Mouse (Mus musculus): Measurements from ENCODE around the gene Agbl4. TPM values are rescaled to one million over a fixed set of nuclear protein-coding genes. Genes with fewer than 3 reads are reported as not detected.
A peak's percentile ranks its signal among the peaks of the same experiment; 100 is the strongest.

Gene Agbl4
- total RNA-seq, 2 experiments from 2014 or later, result not detected

DNA sequence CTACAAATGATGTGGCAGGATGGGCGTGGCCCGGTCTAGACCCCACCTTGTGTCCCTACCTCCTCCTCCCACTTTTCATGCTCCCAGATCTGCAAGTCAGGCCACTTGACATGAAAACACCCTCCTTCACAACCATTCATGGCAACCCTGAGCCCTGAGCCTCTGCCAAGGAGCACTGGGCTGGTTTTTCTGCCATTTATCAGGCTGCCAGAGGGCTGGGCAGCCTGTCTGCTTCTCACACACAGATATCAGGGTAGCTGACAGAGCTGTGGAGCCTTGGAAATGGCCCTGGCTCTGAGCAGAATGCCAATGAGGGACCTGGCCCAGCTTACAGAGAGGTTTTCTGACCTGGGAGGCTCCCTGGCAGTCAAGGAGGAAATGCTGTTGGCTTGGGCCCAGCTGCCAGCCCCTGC is 1199.8 kb downstream of the Agbl4 start:
- DNase-seq, result peak; percentile 5
- intact Hi-C loops (cut with DNase I; ENCODE audit: low total_unique reads), result no loop called here

DNA sequence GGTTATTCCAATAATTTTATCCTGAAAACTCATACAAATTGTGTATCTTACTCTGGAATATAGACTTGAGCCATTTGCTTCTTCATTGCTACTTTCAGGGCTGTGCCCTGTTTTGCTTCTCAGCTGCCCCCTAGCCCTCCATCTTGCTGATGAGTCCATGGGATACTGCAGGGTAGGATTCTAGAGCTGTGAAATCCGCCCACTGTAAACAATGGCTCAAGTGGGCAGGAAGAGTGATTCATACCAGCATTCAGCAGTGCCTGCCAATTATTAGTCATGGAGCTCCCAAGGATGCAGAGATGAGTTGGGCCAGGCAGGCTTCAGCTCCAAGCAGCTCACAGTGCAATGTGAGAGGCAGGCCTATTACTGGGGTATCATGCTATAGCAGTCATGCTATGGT is 1200.5 kb downstream of the Agbl4 start:
- intact Hi-C loops (cut with DNase I; ENCODE audit: low total_unique reads), result no loop called here
- DNase-seq, result no peak

DNA sequence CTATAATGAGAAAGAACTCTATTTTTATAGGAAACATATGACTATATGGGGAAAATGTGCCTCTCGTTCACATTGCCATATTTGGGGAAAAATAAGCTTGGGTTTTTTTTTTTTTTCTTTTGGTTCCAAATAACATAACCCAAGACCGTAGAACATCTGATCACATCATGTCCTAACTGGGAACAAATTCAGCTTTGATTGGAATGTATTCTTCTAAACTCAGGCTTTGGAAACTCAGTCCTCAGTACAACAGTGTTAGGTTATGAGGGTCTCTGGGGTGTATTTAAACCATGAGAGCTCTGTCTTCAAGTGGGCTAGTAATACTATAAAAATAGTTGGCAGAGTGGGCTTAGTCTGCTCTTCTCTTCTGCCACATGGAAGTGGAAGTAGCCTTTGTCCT is 1205.7 kb downstream of the Agbl4 start:
- no peak for DNase-seq
- intact Hi-C loops (cut with DNase I; ENCODE audit: low total_unique reads), result no loop called here

DNA sequence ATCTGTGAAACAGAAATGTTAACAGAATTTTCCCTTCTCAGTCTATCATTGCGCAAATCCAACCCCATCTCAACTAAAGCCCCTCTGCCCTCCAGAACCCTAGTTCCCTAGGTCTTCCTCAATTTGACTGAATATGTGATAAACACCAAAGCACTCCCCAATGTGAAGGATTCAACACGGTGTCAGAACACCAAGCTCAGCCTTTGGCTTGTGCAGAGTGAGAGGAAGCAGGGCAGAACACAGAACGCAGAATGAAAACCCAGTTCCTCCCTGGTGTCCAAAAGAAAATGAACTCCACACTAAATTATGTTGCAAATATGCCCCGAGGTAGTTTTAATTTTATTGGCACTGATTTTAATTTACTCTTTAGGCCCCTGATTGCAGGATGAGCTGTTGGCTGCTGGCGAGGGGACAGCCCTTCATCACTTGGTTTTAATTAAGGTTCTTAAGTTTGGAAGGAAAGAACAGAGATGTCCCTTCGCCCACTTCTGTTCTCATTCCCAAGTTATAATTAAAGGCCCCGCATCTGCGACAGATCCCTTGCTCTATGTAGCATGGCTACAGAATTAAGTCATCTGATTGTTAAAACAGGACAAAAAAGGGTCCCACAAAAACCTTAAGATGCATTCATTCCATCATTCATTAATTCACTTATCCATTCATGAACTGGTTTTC is 1210.5 kb downstream of the Agbl4 start:
- intact Hi-C loops (cut with DNase I; ENCODE audit: low total_unique reads), result no loop called here
- DNase-seq, result no peak

GRCm38 (mm10) chr4:111621865-111622264 is 1224.4 kb downstream of the Agbl4 start:
- intact Hi-C loops (cut with DNase I; ENCODE audit: low total_unique reads), result loop anchor here (10.0 kb wide), 1 partner anchor 287 kb away; no protein-coding TSS in a partner anchor
- DNase-seq, result no peak

- intact Hi-C loops (cut with DNase I; ENCODE audit: low total_unique reads), result loop anchor here (5.0 to 10.0 kb wide), 2 partner anchors 128 to 290 kb away; no protein-coding TSS in a partner anchor
- no peak for DNase-seq
These were observed 1227.5 kb downstream of the Agbl4 start for GRCm38 (mm10) chr4:111624914-111625313.

DNA sequence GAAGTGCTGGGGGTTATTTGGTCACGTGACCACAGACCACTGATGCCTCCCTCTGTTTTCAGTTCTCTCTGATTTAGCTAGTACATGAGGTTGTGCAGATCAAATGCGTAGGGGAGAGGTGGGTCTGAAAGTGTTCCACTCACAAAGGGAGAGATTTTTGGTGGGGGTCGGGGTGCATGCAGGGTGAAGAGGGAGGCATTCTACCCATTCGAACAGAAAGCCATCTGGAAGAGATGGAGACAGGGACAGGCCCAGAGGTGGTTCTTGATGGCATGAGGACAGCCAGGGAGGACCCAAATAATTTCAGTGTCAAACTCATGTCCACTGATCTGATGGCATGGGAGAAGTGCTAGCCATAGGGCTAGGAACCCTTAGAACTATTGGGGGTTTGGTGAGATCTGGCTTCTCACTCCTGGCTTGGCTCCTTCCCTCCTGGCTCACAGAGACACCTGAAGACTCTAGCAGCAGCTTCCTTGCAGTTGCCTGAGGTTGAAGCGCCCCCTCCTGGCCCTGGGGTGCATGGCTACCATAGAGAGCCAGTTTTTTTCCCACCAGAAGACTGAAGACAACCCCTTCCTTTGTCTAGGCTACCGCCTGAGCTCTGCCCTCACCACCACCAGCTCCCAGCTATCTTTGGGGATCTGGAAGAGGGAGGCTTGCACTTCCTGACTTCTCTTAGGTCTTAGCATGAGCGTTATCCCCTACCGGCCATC is 1228.8 kb downstream of the Agbl4 start:
- intact Hi-C loops (cut with DNase I; ENCODE audit: low total_unique reads), result loop anchor here (5.0 to 10.0 kb wide), 2 partner anchors 129 to 291 kb away; no protein-coding TSS in a partner anchor

GRCm38 (mm10) chr4:111632615-111633014 is 1235.2 kb downstream of the Agbl4 start:
- intact Hi-C loops (cut with DNase I; ENCODE audit: low total_unique reads), result no loop called here
- DNase-seq, result no peak

More for the DNA sequence above, 1228.8 kb downstream of the Agbl4 start:
- peak; percentile 54 for DNase-seq

- DNase-seq, result no peak
- intact Hi-C loops (cut with DNase I; ENCODE audit: low total_unique reads), result no loop called here
These were observed 1238.2 kb downstream of the Agbl4 start for GRCm38 (mm10) chr4:111635538-111636124.

DNA sequence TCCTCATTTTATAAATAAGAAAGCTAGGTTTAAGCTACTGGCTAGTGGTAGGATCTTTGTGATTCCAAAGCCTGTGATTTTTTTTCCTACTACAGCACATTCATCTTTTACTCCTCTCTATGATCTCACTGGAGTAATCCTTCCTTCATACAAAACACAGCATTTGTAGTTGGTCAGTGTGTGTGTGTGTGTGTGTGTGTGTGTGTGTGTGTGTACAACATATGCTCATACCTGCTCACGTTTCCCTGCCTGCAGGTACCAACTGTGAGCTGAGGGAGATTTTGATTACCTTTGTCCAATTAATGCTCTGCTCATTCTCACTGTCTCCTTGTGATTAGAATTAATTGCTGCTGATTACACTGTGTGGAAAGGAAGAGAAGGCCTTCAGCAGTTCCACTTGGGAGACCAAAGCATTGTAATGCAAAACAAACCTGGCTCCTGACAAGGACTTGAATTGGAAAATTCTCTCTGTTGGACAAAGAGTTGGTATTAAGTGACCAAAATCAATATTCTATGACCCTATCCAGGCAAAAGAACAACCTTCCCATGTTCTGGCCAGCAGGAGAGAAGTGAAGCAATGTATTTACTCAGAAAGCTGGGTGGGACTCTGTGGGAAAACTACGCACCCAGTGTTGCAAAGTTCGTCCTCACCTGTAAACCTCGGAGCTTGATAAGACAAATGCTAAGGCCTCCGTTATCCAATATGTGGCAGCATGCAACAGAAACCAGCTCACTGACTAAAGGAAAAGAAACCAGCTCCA is 1241.7 kb downstream of the Agbl4 start:
- intact Hi-C loops (cut with DNase I; ENCODE audit: low total_unique reads), result no loop called here
- DNase-seq, result no peak

GRCm38 (mm10) chr4:111645117-111645830 is 1247.8 kb downstream of the Agbl4 start:
- intact Hi-C loops (cut with DNase I; ENCODE audit: low total_unique reads), result no loop called here
- no peak for DNase-seq

DNA sequence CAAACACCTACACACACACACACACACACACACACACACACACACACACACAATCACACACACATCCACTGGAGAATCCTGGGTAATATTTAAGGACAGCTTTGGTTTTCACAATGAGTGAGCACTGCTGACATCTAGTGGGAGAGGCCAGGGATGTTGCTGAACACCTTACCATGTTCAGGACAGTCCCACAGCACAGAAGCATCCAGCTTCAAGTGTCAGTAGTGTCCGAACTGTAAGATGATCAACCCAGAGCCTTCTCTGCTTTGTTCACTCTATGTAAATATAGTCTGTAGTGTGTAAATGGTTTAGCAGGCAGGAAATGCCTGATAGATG is 1248.3 kb downstream of the Agbl4 start:
- intact Hi-C loops (cut with DNase I; ENCODE audit: low total_unique reads), result no loop called here
- no peak for DNase-seq

- no peak for DNase-seq
- intact Hi-C loops (cut with DNase I; ENCODE audit: low total_unique reads), result no loop called here
These were observed 1256.0 kb downstream of the Agbl4 start for GRCm38 (mm10) chr4:111653451-111653850.

DNA sequence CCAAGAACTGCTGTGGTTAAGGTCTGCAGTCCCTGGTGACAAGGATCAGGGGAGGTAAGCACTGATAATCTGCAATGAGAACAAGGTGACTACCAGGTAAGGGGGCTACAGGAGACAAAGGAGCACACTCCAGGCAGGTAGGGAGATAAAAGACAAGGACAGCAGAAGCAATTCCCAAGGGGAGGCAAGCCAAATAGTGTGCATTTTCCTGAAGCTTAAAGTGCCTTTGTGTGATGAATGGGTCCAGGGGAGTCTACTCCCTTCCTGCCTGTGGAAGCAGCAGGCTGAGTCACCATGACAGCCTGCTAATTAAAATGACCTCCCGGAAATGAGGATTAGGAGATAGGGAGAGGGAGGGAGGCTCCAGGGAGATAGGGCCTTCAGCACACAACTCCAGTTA is 1266.3 kb downstream of the Agbl4 start:
- no peak for DNase-seq
- intact Hi-C loops (cut with DNase I; ENCODE audit: low total_unique reads), result no loop called here

DNA sequence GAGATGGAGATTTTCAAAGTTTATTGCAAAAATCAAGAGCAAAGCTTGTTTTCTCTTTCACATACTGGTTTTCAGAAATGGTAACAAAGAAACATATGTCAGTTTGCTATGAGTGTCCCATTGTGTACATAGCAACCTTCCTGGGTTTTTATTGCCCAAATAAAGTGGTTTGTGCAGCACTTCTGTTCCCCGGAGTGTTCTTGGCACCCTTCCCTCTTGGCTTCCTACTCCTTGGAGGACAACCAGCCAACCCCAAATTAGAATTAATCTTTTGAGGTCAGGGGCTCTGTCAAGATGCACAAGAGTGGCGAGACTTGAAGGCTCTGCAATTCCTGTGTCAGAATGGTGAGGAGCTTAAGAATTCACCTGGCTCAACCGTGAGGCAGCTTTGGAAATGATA is 1266.7 kb downstream of the Agbl4 start:
- peak; percentile 10 for DNase-seq
- intact Hi-C loops (cut with DNase I; ENCODE audit: low total_unique reads), result no loop called here

GRCm38 (mm10) chr4:111666713-111667112 is 1269.3 kb downstream of the Agbl4 start:
- no peak for DNase-seq
- intact Hi-C loops (cut with DNase I; ENCODE audit: low total_unique reads), result no loop called here

DNA sequence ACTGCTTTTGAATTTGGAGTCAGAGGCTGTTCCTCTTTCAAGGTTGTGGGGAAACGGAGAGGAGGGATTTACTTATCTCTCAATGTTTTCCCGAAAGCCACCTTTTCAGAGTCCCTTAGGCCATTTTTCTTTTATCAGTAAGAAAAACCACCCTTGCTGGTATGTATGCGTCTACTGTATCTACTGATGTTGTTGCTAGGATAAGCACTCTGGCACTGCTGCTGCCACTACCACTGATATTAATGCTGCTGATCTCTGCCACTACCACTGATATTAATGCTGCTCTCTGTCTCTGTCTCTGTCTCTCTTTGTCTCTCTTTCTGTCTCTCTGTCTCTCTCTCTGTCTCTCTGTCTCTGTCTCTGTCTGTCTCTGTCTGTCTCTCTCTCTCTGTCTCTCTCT is 1271.9 kb downstream of the Agbl4 start:
- DNase-seq, result no peak
- intact Hi-C loops (cut with DNase I; ENCODE audit: low total_unique reads), result no loop called here

DNA sequence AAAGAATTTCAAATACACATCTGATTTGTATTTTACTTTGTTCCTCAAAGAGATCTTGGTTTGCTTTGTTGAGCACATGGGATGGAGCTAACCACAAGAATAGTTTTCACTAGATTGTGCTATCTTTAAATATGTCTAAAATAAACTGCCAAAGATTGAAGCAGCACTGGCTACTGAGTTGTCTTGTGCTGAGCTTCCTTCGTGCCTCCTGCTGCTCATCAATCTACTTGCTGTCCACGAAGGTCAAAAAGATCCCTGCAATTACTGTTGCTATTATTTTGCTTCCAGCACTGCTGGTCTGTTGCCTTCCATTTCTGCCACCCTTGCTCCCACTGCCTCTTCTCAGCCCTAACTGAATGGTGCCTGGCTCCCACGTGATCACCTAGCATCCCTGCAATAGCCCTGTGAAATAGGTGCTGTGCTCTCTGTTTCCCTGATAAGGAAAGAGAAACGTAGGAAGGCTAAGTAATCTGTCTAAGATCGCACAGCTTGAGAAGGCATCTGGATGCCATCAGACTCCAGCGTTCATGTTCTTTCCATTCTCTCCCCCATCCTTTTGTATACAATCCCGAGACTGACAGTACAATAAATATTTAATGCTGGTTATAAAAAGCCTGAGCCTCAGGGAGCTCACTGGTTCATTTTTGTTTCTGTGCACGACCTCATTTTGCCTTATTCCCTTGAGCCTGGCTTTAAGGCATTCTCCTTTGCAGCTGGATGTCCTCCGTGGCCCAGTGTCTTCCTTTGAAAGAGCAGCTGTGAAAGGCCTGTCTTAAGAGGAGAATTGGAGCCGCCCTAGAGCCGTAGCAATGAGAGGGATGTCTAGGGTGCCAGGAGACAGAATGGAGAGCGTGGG is 1273.3 kb downstream of the Agbl4 start:
- intact Hi-C loops (cut with DNase I; ENCODE audit: low total_unique reads), result no loop called here
- DNase-seq, result peak; percentile 21

GRCm38 (mm10) chr4:111671440-111671839 is 1274.0 kb downstream of the Agbl4 start:
- no peak for DNase-seq
- intact Hi-C loops (cut with DNase I; ENCODE audit: low total_unique reads), result no loop called here

Data from gastrocnemius, postnatal 14 days (tissue).